Mouse (Mus musculus) embryonic facial prominence, embryonic 14.5 days (tissue): Measurements from ENCODE around the gene Mum1. TPM values are rescaled to one million over a fixed set of nuclear protein-coding genes. Genes with fewer than 3 reads are reported as not detected.
A peak's percentile ranks its signal among the peaks of the same experiment; 100 is the strongest.

Experiments used
- ATAC-seq: fragments of 200-750 bp; cut with Nextera tagmentation; 2 replicates; pipeline ENCODE4 v1.8.0; 2017; ENCODE audit warnings: low read depth, moderate number of reproducible peaks, moderate TSS enrichment
- DNase-seq: peaks from one replicate; pipeline ENCODE4 v3.0.0-alpha.2; 2015; ENCODE audit warnings: low spot score
- H3K27ac ChIP-seq: fragments of 300-500 bp; sonication (generic); replicated peaks from 2 replicates; pipeline ENCODE4 v1.5.1; 2014; ENCODE audit warnings: low read depth, mild to moderate bottlenecking, low read length, moderate library complexity
- H3K27me3 ChIP-seq: fragments of 300-500 bp; sonication (generic); replicated peaks from 2 replicates; pipeline ENCODE4 v1.6.1; 2014; ENCODE audit warnings: low read length; ENCODE audit not compliant: control insufficient read depth, insufficient read depth
- H3K36me3 ChIP-seq: fragments of 300-500 bp; sonication (generic); 2 replicates; pipeline ENCODE4 v1.6.1; 2014; ENCODE audit warnings: low read length, mixed read lengths; ENCODE audit not compliant: control insufficient read depth, insufficient read depth
- H3K4me1 ChIP-seq: fragments of 300-500 bp; sonication (generic); 2 replicates; pipeline ENCODE4 v1.6.1; 2014; ENCODE audit warnings: antibody characterized with exemption, low read length; ENCODE audit not compliant: control insufficient read depth, insufficient read depth
- H3K4me2 ChIP-seq: fragments of 300-500 bp; sonication (generic); 2 replicates; pipeline ENCODE4 v1.6.1; 2014; ENCODE audit warnings: low read depth, mild to moderate bottlenecking, low read length, moderate library complexity, mixed read lengths
- H3K4me3 ChIP-seq: fragments of 300-500 bp; sonication (generic); 2 replicates; pipeline ENCODE4 v1.5.1; 2014; ENCODE audit warnings: low read depth, mild to moderate bottlenecking, low read length
- H3K9ac ChIP-seq: fragments of 300-500 bp; sonication (generic); 2 replicates; pipeline ENCODE4 v1.6.1; 2014; ENCODE audit warnings: low read depth, mild to moderate bottlenecking, low read length, moderate library complexity, mixed read lengths
- H3K9me3 ChIP-seq: fragments of 300-500 bp; sonication (generic); 2 replicates; pipeline ENCODE4 v1.6.1; 2016; ENCODE audit warnings: low read length; ENCODE audit not compliant: control insufficient read depth
- WGBS: fragments of 180-500 bp; shearing (Covaris S2); extraction: QIAGEN DNeasy Blood & Tissue Kit; methylation state at CpG from one replicate; pipeline ENCODE4 v1.1.7; 2014; 5-methylcytosine and 5-hydroxymethylcytosine counted together
- microRNA-seq: library from miRNA; unstranded; fragments of <30 nt; microRNA quantifications from one replicate; pipeline ENCODE4, GENCODE M21; 2016; ENCODE audit warnings: borderline number of aligned reads
- polyA plus RNA-seq: library from polyadenylated mRNA; unstranded; fragments of >200 nt; fragmentation: Nextera tagmentation; extraction: Ambion mirVana; gene quantifications from 2 replicates; pipeline ENCODE4 v1.2.1, GENCODE M21; 2014

The Mum1 gene
- polyA plus RNA-seq, 1 experiment from 2014 or later: 52.1 TPM

DNA sequence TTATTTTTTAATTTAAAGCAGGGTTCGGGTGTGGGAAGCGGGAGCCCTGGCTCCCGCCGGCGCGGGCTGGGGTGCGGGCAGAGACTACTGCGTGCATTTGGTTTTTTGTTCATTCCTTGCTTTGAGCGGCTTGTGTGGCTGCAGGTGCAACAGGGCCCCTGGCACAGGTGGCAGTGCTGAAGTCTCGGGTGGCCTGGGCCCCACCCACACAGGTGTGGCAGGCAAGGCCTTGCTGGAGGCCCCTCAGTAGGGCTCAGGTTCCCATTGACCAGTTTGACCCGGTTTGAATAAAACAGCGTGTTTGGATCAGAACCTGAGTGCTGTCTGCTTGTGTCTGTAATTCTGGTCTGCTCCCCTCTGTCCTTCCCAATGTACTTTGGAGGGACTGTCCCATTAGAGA lies 61.9 kb downstream of the Mum1 start:
- ATAC-seq: no peak
- 90% methylated on average over 12 of the region's 12 CpGs for WGBS
- Histone ChIP-seq H3K9ac (no peak overlapping the region), H3K4me1 (no peaks in the 10 kb centered on the region), H3K27me3 (no peaks in the 10 kb centered on the region), H3K4me2 (no peak overlapping the region), H3K9me3 (no peaks in the 10 kb centered on the region), H3K27ac (no peak overlapping the region), H3K36me3 (peaks cover 59% of the 10 kb centered on the region), H3K4me3 (no peak overlapping the region)
- DNase-seq: no peak

DNA sequence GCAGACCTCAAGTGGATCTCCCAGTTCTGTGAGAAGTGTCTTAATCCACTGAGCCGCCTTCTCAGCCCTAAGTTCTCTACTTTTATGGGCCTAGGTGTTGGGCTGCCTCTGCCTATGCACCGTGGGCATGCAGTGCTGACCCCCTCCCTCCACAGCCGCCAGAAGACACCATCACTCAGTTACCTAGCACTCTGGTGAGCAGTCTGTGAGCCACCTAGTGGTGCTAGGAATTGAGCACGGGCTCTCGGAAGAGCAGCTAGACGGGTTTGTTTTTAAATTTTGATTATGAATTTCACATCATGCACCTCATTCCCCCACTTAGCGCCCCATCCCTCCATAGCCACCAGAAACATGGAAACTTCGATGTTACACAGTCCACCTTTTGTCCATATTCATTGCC lies 62.4 kb downstream of the Mum1 start:
- no peak overlapping the region for H3K9ac ChIP-seq
- 70% methylated on average over 8 of the region's 8 CpGs for WGBS
- ATAC-seq (no peak), DNase-seq (no peak)
- no peaks in the 10 kb centered on the region for H3K9me3 ChIP-seq
- 0 out of 2 replicates have a peak, but pooled peaks cover 4% of the 10 kb centered on the region for H3K4me1 ChIP-seq
- H3K4me3 ChIP-seq: no peak overlapping the region
- H3K27ac ChIP-seq: no peak overlapping the region
- no peak overlapping the region for H3K4me2 ChIP-seq
- peaks cover 59% of the 10 kb centered on the region for H3K36me3 ChIP-seq
- H3K27me3 ChIP-seq: no peaks in the 10 kb centered on the region

DNA sequence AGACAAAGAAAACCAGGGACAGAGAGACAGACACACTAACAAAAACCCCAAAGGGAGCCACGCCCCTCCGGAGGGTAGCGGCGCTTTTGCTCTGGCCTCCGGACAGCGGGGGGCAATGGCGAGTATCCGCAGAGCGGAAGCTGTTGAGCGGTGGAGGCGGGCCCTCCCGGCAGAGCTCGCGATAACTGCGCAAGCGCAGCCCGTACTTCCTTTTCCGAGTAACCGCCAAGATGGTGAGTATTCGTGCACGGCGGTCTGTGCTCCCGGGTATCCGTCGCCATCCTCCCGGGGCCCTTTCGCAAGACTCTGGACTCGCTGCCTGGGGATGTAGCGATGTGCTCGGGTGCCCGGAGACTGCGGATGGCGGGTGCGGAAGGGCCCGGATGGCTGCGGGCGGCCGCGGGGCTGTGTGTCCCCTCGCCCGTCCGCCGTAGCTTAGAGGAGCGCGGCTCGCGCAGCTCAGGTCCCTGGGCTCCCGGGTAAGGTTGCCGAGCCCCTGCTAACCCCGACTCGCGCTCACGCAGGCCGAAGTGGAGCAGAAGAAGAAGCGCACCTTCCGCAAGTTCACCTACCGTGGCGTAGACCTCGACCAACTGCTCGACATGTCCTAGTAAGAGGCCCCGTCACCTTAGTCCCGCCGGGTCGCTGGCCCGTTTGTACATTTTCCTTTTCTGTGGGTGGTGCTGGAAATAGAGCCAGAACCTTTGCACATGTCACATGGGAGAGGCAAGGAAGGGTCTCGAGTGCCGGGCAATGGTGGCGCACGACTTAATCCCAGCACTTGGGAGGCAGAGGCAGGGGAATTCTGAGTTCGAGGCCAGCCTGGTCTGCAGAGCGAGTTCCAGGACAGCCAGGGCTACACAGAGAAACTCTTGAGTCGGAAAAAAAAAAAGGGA lies 66.3 kb downstream of the Mum1 start, which contains the start of gene Rps15:
Rps15 (plus strand) TSS at position 203 of the 896 bp plus-strand sequence.
- Histone ChIP-seq H3K27me3 (no peaks in the 10 kb centered on the region; the same call in 1 of the 2 replicates), H3K27ac (peak within 1 kb of the TSS; percentile 94), H3K9ac (peak within 1 kb of the TSS; percentile 99), H3K4me2 (peak within 1 kb of the TSS; percentile 98), H3K4me1 (0 out of 2 replicates have a peak, but pooled peaks cover 4% of the 10 kb centered on the region), H3K36me3 (peaks cover 36% of the 10 kb centered on the region), H3K4me3 (peak within 1 kb of the TSS; percentile 97), H3K9me3 (no peaks in the 10 kb centered on the region)
- ATAC-seq (peak; percentile 87), DNase-seq (peak; percentile 98)
- under 1% methylated on average over 54 of the region's 72 CpGs for WGBS

DNA sequence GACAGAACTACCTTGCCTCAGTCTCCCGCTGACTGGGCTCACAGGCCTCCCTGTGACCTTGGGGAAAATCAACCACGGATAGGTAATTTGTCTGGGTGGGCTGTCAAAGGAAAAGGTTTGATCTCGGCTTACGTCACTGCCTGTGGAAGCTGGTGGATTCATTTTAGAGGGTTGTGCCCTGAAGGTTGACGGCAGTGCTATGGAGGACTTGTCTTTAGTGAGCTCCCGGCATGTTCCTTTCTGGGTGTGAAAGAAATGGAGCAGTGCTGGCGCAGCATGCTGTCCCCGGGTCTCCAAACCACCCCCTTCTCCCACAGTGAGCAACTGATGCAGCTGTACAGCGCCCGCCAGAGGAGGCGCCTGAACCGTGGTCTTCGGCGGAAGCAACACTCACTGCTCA lies 67.1 kb downstream of the Mum1 start:
- DNase-seq (no peak), ATAC-seq (no peak)
- Histone ChIP-seq H3K9me3 (no peaks in the 10 kb centered on the region), H3K36me3 (peaks cover 28% of the 10 kb centered on the region), H3K27me3 (peaks cover 3% of the 10 kb centered on the region), H3K4me1 (0 out of 2 replicates have a peak, but pooled peaks cover 4% of the 10 kb centered on the region), H3K27ac (peak overlapping the region; percentile 94), H3K9ac (peak overlapping the region; percentile 99), H3K4me3 (peak overlapping the region; percentile 97), H3K4me2 (peak overlapping the region; percentile 98)
- WGBS: 24% methylated on average over 14 of the region's 14 CpGs

Small RNA genes lying within 50 kb of the gene (microRNA-seq; reads per million reads assigned to microRNA genes)
- gene Mir6911: not detected

Other genes starting within 250 kb of the Mum1 start
- 20.6 and 22.3 TPM in 2 replicates for gene Tmem259, start 242.1 kb upstream of the Mum1 start, polyA plus RNA-seq
- gene Cnn2, start 237.8 kb upstream of the Mum1 start, polyA plus RNA-seq: 293 and 304 TPM in 2 replicates
- 2.5 and 2.8 TPM in 2 replicates for gene Abca7, start 229.9 kb upstream of the Mum1 start, polyA plus RNA-seq
- 4.4 and 6.4 TPM in 2 replicates for gene Arhgap45, start 209.8 kb upstream of the Mum1 start, polyA plus RNA-seq
- 207 and 227 TPM in 2 replicates for gene Polr2e, start 186.6 kb upstream of the Mum1 start, polyA plus RNA-seq
- 505 and 517 TPM in 2 replicates for gene Gpx4, start 179.3 kb upstream of the Mum1 start, polyA plus RNA-seq
- 12.8 and 14.1 TPM in 2 replicates for gene Sbno2, start 120.9 kb upstream of the Mum1 start, polyA plus RNA-seq
- gene Stk11, start 110.6 kb upstream of the Mum1 start, polyA plus RNA-seq: 32.6 and 32.7 TPM in 2 replicates
- 474 and 475 TPM in 2 replicates for gene Atp5d, start 87.8 kb upstream of the Mum1 start, polyA plus RNA-seq
- 7.3 and 9.0 TPM in 2 replicates for gene Cbarp, start 85.6 kb upstream of the Mum1 start, polyA plus RNA-seq
- gene Midn, start 78.2 kb upstream of the Mum1 start, polyA plus RNA-seq: 34.2 and 37.0 TPM in 2 replicates
- gene Cirbp, start 60.4 kb upstream of the Mum1 start, polyA plus RNA-seq: 59.7 and 88.3 TPM in 2 replicates
- gene 1600002K03Rik, start 53.5 kb upstream of the Mum1 start, polyA plus RNA-seq: 11.0 and 13.1 TPM in 2 replicates
- 20.9 and 23.6 TPM in 2 replicates for gene Efna2, start 47.0 kb upstream of the Mum1 start, polyA plus RNA-seq
- gene Ndufs7, start 22.7 kb downstream of the Mum1 start, polyA plus RNA-seq: 360 and 370 TPM in 2 replicates
- gene Gamt, start 34.6 kb downstream of the Mum1 start, polyA plus RNA-seq: 124 and 139 TPM in 2 replicates
- 42.3 and 43.5 TPM in 2 replicates for gene Dazap1, start 35.1 kb downstream of the Mum1 start, polyA plus RNA-seq
- gene Rps15, start 66.0 kb downstream of the Mum1 start, polyA plus RNA-seq: 1,047 and 1,145 TPM in 2 replicates
- gene Apc2, start 69.5 kb downstream of the Mum1 start, polyA plus RNA-seq: 6.2 and 7.4 TPM in 2 replicates
- gene 2310011J03Rik, start 94.1 kb downstream of the Mum1 start, polyA plus RNA-seq: 38.5 and 46.3 TPM in 2 replicates
- 1.7 and 2.9 TPM in 2 replicates for gene Pcsk4, start 103.1 kb downstream of the Mum1 start, polyA plus RNA-seq
- gene Reep6, start 103.5 kb downstream of the Mum1 start, polyA plus RNA-seq: 5.6 and 7.5 TPM in 2 replicates
- 5.8 and 6.3 TPM in 2 replicates for gene Adamtsl5, start 122.0 kb downstream of the Mum1 start, polyA plus RNA-seq
- 0.47 and 0.72 TPM in 2 replicates for gene Plk5, start 130.0 kb downstream of the Mum1 start, polyA plus RNA-seq
- gene Mex3d, start 161.2 kb downstream of the Mum1 start, polyA plus RNA-seq: 6.2 and 6.4 TPM in 2 replicates
- 164 and 186 TPM in 2 replicates for gene Mbd3, start 173.1 kb downstream of the Mum1 start, polyA plus RNA-seq
- gene Uqcr11, start 180.4 kb downstream of the Mum1 start, polyA plus RNA-seq: 751 and 879 TPM in 2 replicates
- gene Tcf3, start 207.2 kb downstream of the Mum1 start, polyA plus RNA-seq: 93.7 and 112 TPM in 2 replicates